Mouse (Mus musculus) A20 (cell line): ENCODE measurements around the gene Tesk1.

ENCODE experiments used
- DNase-seq: peaks from one replicate; pipeline ENCODE4 v3.0.0-alpha.2; 2011; ENCODE audit warnings: low read depth, low spot score

Gene Tesk1

DNA sequence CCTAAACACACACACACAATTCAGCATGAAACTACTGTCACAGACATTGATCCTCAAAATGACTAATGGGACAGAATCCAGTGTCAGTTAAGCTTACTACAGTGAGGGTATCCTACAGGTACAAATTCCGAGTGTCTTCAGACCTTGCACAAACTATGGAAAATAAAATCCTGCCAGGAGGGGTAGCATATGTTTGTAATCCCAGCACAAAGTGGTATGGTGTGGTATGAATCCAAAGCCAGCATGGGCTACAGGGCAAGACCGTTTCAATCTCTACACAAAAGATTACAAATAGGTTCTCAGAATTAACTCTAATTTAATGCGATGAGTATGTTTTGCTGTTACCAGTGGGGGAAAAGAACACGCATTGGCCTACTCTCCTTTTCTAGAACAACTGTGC is at the start of gene Tesk1:
Tesk1 (plus strand) TSS at position 301 of the 400 bp plus-strand sequence.
- DNase-seq, result no peak

DNA sequence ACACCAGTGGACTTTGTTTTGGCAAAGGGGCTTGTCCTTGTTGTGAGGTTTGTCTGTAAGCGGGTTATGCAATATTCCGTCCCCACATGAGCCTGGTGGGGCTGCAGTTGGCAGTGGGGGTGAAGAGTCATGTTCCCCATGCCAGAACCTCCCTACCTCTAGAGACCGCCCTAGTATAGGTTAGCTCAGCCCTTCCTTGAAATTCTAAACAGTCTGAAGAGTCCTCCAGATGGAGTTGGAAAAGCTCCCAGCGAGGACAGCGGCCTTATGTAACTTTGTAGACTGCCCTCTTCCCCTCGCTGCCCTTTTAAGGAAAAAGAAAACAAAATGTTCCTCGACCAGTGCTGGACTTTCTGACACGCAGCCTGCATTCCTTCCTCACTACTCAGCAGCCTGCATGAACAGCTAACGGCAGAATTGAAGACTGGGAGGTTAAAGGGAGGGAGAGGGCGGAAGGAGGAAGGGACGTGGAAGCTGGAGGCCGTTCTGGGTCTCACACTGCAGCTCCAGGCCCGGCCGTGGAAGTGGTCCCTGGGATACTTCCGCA is 47.3 kb upstream of the Tesk1 start:
- no peak for DNase-seq

DNA sequence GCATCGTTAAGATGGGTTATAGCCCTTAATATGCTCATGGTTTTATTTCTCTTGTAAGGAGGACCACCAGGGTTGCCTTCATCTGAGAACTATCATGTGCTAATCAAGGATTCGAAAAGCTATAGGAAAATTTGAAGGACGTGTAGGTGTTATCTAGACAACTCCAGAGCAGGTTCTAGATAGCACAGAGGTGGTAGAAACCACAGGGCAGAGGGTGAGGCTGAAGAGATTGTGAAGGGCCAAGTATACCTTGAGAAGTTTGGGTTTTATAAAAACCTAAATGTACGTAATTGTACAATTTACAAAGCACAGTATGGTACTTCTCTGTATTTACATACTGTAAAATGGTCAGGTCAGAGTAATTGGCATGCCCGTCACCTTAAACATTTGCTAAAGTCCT is 46.6 kb upstream of the Tesk1 start:
- DNase-seq, result no peak

DNA sequence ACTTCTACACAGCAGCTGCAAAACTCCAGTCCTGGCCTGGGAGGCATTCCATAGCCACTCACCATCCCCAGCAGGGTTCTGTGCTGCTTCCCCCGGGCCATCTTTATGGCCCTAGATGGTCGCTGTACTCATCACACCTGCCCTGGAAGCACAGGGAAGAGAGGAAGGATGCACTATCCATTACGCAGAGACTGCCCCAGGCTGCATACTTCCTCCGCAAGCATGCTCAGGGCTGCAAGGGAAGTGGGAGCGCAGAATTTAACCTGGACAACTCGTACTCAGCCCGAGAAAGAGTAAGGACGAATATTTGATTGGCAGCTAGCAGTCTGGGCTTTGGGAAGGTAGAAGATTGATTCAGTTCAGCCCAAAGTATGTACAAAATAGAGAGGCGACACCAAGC is 45.9 kb upstream of the Tesk1 start:
- DNase-seq, result no peak

DNA sequence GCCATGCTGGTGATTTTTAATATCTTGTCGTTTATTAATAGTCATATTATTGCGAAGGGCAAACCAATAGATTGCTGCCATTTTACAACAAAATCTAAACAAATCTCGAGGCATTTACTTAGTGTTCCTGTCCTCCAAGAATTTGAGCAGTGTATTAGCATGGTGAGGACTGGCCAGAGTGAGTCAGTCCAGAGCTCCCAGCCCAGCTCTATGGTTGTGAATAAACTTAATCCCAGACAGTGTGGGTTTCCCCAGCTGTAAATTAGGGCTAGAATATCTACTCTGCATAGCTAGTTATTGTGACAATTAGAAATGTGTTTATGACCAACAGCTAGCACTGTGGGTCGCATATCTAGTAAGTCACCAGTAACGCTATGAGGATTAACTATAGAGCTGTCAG is 45.4 kb upstream of the Tesk1 start:
- no peak for DNase-seq

DNA sequence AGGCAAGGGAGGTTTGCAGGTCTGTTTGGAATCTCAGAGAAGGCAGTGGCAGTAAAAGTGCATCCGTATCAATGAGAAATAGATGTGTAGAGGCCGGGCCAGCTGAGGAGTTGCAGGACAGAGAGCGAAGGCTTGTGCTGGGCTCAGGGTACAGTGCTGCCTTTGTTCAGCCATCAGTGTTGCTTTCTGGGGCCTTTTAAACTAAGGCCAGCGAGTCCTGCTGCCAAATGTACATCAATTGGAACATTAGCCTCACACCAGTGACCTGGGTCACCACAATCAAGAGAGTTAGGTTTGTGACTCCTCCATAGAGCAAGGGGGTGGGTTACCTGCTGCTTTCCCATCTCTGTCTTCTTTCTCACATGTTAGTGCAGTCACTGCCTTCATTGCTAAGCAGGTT is 43.7 kb upstream of the Tesk1 start:
- DNase-seq, result no peak

DNA sequence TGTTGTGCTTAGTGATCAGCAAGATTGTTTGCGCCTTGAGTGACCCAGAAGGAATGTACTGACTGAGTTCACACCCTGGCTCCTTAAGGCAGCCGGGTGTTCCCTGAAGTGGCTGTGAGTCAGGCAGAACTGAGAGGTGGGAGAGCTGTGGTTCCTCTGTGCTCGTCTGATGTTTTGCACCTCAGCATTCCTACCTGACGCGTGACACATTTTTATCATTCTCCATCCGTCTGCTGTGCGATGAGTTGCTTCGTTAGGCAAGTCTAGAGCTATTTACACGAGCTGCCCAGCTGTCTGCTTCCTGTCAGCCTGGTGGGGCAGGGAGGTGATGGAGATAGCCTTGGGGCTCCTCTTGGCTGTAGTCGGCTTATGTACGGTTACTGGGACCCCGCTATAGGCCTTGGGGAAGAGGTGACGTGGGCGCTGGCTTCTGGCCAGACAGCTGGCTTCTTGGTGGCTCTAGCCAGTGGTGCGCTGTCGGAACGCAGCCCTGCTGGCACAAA is 42.9 kb upstream of the Tesk1 start:
- no peak for DNase-seq

DNA sequence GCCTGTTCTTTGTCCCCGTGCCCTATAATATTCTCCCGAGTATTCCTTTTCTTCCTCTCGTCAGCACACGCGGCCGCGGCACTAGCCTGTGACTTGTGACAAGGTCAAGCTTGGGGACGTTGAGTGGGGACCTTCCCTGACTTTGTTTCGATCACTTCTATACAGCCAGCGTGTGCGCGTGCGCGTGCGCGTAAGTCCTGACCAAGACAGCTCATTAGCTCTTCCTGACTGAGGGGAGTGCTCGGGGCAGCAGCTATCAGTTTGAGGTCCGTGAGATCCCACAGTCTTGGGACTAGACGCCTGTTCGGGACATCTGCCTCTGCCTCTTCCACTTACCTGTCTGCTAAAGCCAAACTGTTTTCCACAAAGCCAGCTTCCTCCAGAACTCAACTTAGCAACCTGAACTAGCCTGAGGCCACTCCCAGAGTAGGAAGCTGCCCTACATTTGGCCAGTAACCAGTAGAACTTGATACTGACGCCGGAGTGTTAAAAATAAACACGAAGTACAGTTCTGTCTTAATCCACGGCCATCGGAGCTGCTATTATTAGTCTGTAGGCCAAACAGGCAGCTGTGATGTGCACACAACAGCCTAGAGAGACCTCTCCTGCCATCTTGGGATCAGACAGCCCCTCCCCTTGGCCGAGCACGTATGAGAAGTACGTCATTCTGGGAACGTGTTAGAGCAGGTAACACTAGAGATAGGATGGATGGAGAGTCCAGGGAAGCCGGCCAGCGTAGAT is 42.2 kb upstream of the Tesk1 start:
- DNase-seq, result no peak

DNA sequence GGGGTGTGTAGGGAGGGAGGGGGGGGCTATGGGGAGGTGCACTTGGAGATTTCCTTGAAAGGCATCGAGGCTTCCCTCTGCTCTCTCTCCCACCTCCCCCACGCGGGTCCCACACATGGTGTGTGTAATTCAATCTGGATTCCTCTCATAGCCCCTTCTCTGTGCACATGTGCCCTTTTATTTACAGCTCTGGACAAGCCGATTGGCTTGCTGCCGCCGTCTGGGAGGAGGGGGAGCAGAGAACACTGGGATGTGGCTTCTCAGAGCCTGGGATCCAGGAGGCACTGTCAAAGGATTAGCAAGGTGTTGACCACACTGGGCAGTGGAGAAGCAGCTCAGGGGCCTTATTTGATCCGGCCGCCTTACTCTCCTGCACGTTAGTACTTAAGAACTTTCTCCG is 40.8 kb upstream of the Tesk1 start:
- DNase-seq, result no peak

DNA sequence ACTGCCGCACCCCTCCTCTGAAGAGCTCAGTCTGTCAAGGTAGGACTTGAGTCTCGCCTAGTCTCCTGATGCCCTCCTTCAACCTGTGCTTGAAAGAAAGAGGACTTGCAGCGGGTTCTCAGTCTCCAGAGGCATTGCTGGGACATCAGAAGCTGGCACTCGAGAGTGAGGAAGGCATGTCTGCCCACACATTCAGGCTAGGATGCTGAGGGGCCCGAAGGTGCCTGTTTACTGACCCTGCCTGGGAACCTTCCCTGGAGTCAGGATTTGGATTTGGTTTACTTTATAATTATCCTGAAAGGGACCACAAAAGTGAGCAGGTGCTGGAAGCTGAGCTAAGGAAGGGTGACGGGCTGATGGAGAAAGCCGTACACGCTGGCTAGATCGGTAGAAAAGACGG is 40.3 kb upstream of the Tesk1 start:
- no peak for DNase-seq

DNA sequence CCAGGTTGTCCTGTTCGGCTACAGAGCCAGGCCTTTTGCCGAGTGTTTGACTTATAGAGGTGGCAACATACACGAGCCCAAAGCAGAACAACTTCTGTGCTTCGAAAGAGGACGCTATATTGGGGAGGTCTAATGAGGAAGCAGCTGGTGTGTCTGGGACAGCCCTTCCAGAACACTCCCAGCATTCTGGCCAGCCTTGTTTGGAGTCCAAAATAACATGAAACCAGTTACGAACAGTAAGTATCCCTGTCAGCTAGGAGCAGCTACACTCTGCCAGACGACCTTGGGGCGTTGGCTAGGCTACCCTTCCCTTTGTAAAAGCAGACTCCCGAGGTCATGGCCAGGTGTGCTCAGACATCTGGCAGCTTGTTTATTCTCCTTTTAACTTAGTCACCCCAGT is 39.5 kb upstream of the Tesk1 start:
- peak; percentile 59 for DNase-seq

DNA sequence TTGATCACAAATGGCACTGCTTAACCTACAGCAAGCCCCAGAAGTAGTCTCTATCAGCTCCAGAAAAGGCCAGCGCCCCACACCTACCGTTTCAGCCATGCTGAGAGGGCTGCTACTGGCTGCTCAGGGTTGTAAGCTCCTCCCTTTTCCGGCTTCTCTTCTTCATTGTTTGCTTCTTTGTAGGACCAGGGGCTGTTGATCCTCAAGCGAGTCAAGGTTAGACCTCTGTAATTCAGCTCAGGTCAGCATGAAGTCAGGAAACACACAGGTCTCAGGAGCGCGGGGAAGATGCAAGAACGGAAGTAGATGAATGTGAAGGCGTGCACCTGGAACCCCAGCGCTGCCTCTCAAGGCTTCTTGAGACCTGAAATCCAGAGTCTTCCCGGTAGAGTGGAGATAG is 37.0 kb upstream of the Tesk1 start:
- DNase-seq, result no peak

DNA sequence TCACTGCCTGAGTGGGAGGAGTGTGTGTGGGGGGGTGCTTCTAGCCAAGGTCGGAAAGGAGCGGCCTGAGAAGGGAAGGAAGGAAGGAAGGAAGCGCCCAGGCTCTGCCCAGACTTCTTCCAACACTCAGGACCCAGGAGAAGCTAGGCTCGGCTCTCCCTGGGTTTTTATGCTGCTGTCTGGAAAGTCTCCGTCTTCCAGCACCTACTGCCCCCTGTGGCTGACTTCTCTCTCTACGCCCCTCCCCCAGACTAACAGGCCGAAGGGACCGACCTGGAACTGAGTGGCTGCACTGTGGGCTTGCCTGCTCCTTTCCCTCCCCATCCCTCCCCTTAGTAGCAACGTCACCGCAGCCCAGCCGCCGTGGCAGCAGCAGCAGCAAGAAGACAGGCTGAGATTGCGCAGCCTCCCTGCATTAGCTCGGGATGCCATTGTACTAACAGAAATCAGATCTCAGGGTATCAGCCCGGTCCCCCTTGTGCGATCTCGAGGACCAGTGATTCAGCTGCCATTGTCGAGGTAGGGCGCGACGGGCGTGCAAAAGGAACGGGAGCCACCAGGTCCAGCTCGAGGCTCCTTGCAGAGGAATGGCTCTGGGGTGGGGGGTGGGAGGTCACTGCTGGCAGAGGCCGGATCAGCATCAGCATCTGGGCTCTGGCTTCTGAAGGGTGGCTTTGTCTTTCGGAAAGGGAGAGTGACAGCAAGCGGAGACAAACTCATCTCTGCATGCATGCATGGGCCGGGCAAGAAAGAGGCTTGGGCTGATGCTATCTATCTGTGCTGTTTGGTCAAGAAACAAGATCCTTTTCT is 35.4 kb upstream of the Tesk1 start:
- no peak for DNase-seq

DNA sequence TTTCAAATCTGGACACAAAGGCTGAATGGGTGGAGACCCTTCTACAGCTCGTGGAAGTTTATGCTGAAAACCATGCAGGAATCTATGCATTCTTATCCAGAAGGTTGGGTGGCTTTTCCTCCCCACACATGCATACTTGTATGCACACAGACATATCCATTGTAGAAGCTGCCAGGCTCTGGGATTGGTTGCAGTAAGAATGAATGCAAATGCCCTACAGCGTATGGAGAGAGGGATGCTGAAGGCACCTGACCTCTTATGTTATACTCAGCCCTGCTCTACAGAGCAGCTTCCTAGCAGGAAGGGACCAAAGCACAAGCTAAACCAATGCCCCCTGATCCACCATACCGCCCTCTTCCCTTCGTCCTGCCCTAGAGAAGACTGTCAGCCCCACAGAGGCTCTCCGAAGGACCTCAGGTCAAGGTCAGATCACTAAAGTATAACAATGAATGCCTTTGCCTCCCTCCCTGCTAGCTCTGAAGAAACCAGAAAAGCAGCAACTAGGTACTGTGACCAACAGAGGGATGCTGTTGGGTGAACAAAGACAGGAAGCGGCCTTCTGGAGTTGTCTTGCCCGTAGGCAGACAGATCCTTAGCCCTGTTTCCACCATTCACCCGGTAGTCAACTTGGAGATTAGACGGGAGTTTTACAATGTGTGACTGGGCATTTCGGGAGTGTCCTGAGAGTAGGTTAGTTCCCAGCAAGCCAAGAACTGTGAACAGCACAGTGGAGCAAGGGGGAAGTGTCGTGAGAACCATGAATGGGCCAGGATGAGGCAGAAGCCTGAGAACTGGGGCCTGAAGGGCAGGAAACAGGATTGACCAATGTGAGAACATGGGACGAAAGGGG is 34.4 kb upstream of the Tesk1 start:
- no peak for DNase-seq

DNA sequence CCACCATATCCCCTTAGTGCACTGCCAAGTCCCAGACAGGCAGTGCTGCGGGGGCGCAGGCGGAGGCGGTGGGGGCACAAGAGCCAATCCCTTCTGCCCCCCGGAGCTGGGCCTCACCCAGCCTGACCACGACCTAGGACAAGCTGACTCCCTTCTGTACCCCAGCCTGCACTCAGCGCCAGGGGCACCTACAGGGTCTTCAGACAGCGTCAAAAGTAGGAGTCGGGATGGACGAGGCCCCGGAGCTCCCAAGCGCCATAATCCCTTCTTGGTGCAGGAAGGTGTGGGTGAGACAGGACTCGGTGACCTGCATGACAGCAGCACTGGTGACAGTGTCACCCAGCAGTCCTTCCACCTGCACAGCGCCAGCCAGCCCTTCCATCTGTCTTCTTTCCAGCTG is 27.0 kb upstream of the Tesk1 start:
- DNase-seq, result no peak

DNA sequence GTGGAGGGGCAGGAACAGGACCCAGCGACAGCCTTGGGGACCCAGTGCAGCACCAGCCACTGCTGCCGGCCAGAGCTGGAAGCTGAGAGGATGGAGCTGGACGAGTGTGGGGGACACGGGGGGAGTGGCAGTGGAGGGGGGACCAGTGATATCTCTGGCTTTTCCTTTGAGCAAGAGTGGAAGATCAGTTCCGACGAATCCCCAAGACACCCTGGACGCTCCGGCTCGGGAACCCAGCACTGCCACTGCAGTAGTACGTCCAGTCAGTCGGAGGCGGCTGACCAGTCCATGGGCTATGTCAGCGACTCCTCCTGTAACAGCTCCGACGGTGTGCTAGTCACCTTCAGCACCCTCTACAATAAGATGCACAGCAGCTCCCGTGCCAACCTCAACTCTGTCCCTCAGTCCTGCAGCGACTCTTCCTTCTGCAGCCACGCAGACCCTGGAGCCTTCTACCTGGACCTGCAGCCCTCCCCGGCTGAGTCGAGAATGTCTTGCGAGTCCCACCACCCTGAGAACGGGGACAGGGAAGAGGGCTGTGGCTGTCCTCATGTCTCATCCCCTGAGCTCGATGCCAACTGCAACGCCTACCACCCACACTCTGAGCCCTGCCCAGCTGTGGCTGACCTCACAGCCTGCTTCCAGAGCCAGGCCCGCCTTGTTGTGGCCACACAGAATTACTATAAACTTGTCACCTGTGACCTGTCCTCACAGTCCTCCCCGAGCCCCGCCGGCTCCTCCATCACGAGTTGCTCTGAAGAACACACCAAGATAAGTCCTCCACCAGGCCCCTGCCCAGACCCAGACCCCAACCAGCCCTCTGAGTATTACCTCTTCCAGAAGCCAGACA is 26.3 kb upstream of the Tesk1 start:
- DNase-seq, result no peak

DNA sequence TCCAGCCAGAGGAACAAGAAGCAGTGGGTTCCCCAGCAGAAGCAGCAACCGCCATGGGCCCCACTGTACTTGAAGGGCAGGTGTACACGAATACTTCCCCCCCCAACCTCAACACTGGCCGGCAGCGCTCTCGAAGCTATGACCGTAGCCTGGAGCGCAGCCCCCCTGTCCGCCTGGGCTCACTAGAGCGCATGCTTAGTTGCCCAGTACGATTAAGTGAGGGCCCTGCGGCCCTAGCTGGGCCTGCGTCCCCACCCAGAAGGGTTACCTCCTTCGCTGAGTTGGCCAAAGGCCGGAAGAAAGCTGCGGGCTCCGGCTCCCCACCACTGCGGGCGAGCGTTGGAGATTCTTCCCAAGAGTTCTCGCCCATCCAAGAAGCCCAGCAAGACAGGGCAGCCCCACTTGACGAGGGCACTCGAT is 25.7 kb upstream of the Tesk1 start:
- no peak for DNase-seq

DNA sequence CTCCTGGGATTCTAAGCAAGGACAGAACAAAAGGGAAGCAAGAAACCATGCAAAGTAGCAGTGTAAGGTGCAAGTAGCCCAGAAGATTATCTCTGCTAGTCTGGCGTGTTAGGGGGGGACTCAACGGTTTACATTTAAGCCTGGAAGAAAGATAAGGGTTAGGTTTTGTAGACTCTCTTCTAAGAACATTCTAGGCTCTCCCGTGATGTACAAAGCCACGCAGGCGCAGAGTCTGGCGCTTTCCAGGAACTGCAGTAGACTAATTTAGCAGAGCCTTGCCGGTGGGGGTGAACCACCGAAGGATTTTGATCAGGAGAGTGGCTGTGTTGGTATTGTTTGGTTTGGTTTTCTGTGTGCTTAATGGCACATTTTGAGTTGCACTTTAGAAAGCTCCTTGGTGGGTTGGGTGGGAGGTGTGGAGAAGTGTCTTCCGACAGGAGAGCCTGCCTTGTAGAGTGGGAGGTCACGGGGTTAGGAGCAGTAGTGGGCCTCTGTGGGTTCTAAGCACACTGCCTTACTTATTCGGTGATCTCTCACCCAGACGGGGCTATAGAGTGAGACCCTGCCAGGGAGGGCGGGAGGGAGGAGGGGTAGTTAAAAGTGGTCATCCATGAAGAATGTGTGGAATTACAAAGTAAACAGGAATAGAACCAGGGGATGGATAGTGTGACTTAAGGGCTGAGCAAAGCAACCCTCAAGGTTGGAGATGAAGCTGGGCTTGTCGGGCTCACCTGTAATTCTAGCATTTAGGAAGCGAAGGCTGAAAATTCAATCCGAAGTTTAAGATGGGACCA is 24.3 kb upstream of the Tesk1 start:
- no peak for DNase-seq

DNA sequence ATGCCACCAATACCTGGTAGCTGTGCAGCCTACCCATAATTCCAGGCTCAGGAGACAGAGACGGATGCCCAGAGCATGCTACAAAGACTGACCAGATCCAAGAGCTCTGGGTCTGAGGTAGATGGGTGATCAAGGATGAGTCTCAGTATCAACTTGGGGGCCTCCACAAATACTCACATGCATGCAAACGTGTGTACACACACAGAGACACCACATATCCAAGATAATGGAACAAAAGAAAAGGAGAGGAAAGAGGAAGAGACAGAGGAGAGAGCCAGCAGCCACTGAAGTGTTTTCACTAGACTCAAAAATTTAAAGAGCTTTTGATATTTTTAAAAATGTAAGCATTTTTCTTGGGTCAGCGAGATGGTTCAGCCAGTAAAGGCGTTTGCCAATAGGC is 23.3 kb upstream of the Tesk1 start:
- DNase-seq, result no peak
